Mouse (Mus musculus) heart, embryonic 13.5 days (tissue): ENCODE data around the gene Kcnip1. TPM values are rescaled to one million over a fixed set of nuclear protein-coding genes. Genes with fewer than 3 reads are reported as not detected.

Experiments
- ATAC-seq: fragments of 200-750 bp; cut with Nextera tagmentation; 2 replicates; pipeline ENCODE4 v1.8.0; 2017; ENCODE audit warnings: moderate TSS enrichment; ENCODE audit not compliant: insufficient number of reproducible peaks, low FRiP score, low TSS enrichment; ENCODE audit errors: extremely low read depth
- H3K27ac ChIP-seq: fragments of 300-500 bp; sonication (generic); replicated peaks from 2 replicates; pipeline ENCODE4 v1.5.1; 2015; ENCODE audit warnings: moderate library complexity, mild to moderate bottlenecking, inconsistent platforms
- H3K27me3 ChIP-seq: fragments of 300-500 bp; sonication (generic); replicated peaks from 2 replicates; pipeline ENCODE4 v1.6.1; 2015; ENCODE audit warnings: mild to moderate bottlenecking, inconsistent platforms
- H3K36me3 ChIP-seq: fragments of 300-500 bp; sonication (generic); 2 replicates; pipeline ENCODE4 v1.6.1; 2015; ENCODE audit warnings: mild to moderate bottlenecking, inconsistent platforms
- H3K4me1 ChIP-seq: fragments of 300-500 bp; sonication (generic); 2 replicates; pipeline ENCODE4 v1.6.1; 2015; ENCODE audit warnings: inconsistent platforms
- H3K4me2 ChIP-seq: fragments of 300-500 bp; sonication (generic); 2 replicates; pipeline ENCODE4 v1.6.1; 2015; ENCODE audit warnings: inconsistent platforms, mild to moderate bottlenecking, moderate library complexity
- H3K4me3 ChIP-seq: fragments of 300-500 bp; sonication (generic); 2 replicates; pipeline ENCODE4 v1.5.1; 2015; ENCODE audit warnings: moderate library complexity, mild to moderate bottlenecking, inconsistent platforms
- H3K9ac ChIP-seq: fragments of 300-500 bp; sonication (generic); 2 replicates; pipeline ENCODE4 v1.6.1; 2015; ENCODE audit warnings: inconsistent platforms, mild to moderate bottlenecking, moderate library complexity
- H3K9me3 ChIP-seq: fragments of 300-500 bp; sonication (generic); 2 replicates; pipeline ENCODE4 v1.6.1; 2016; ENCODE audit warnings: inconsistent platforms
- WGBS: fragments of 180-500 bp; shearing (Covaris S2); methylation state at CpG from one replicate; pipeline ENCODE4 v1.1.7; 2015; ENCODE audit warnings: mixed read lengths; 5-methylcytosine and 5-hydroxymethylcytosine counted together
- polyA plus RNA-seq: library from polyadenylated mRNA; unstranded; fragments of >200 nt; fragmentation: Nextera tagmentation; extraction: Ambion mirVana; gene quantifications from 2 replicates; pipeline ENCODE4 v1.2.1, GENCODE M21; 2015

The Kcnip1 gene
- 0.15 and 0.43 TPM in 2 replicates for polyA plus RNA-seq

DNA sequence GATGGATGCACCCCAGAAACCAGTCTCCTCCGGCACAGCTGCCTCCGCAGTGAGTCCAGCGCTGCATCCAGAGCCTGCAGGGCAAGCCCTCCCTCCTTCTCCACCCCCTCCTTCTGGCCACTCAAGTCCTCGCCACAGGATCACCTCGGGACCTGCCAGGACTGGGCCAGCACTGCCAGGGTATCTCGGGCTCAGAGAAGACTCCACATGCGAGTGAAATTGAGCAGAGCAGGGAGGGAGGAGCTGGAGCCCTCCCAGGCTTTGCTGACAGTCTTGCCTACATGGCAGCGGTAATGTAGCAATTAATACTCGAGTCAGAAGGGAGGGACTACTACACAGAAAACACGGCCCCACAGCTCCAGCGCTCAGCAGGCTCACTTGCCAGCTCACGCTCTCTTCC lies at the start of gene Kcnip1:
Gene Kcnip1 (minus strand): TSS at position 215 of the 400 bp plus-strand sequence.
- ATAC-seq, result no peak
- H3K27ac ChIP-seq, result no peak within 1 kb of the TSS
- 23% methylated on average over 12 of the region's 12 CpGs for WGBS
- H3K9me3 ChIP-seq, result no peaks in the 10 kb centered on the region
- peaks cover 56% of the 10 kb centered on the region for H3K27me3 ChIP-seq
- no peaks in the 10 kb centered on the region for H3K36me3 ChIP-seq
- peaks cover 17% of the 10 kb centered on the region; the same call in 1 of the 2 replicates for H3K4me1 ChIP-seq
- peak within 1 kb of the TSS; percentile 52 for H3K4me2 ChIP-seq
- peak within 1 kb of the TSS; percentile 20; the same call in 1 of the 2 replicates for H3K4me3 ChIP-seq
- H3K9ac ChIP-seq, result 0 out of 2 replicates have a peak within 1 kb of the TSS, but pooled peaks have one; percentile 21

DNA sequence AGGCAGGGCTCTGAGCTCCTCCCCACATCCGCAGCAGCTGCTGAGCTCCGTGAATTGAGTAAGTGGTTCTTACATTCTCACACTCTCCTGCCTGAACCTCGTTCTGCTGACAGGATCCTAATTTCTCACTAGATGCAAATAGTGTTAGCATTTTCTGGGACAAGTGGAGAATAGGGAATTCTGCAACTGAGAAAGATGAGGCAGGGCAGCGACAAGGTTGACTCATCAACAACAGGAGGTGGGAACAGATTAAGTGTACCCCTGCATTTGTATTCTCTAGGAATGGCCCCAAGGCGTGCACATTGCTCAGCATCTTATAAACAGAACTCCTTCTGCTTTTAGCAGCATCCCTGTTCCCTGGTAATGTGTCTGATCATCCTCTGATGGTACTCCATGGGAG lies 47.1 kb upstream of the Kcnip1 start:
- no peak overlapping the region for H3K27ac ChIP-seq
- H3K36me3 ChIP-seq, result no peaks in the 10 kb centered on the region
- H3K4me3 ChIP-seq, result no peak overlapping the region
- ATAC-seq, result no peak
- no peak overlapping the region for H3K4me2 ChIP-seq
- H3K9ac ChIP-seq, result no peak overlapping the region
- no peaks in the 10 kb centered on the region for H3K27me3 ChIP-seq
- H3K9me3 ChIP-seq, result no peaks in the 10 kb centered on the region
- 64% methylated on average over 5 of the region's 5 CpGs for WGBS
- no peaks in the 10 kb centered on the region for H3K4me1 ChIP-seq

DNA sequence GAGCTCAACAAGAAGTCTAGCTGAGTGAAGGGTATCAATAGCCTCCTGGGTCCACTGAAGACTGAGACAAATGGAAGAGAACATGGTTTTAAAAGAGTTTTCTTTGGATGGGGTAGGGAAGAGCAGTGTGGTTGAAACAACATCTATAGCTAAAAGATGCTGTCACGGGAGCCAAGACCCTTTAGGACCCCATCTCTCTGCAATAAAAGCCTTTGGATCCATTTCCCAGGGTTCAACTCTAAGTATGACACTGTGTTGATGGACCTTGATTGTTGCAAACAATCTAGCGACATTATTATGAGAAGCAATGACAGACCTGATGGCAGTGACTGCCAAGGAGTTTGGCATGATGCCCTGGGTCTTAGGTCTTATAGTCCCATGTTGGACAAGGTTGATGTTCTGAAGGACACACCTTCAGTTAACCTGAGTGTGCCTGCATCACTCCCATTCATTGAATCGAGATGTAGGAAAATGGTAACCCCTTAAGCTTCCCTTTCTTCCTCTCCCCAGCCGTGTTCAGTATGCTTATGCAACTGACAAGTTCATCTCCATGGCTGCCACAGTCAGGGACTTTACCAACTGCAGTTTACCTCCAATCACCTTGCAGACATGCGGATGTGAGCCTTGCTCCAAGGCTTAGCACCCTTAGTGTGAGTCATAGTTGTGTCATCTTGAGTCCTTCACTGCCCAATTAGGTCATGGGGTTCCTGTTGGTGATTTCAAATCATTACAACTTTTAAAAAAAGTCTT lies 43.1 kb upstream of the Kcnip1 start:
- WGBS, result 80% methylated on average over 5 of the region's 5 CpGs

DNA sequence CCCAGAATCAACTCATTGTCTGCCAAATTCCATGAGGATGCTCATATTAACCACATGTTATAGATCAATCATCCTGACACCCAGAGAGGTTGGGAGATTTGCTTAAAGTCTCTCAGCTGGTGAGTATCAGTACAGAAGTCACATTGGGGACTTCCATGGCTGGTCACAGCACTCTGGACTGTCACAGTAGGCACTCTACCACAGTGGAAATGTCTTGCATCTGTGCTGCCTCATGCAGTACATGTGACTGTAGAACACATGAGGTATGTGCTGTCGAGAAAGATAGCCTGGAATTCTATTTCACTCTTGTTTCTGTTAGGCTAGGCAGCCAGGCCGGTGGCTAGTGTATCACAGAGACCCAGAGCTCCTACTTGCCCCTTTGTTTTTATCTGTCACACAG lies 41.8 kb upstream of the Kcnip1 start:
- WGBS, result 60% methylated on average over 2 of the region's 2 CpGs
- Histone ChIP-seq H3K9me3 (no peaks in the 10 kb centered on the region), H3K9ac (no peak overlapping the region), H3K27me3 (no peaks in the 10 kb centered on the region), H3K4me1 (peaks cover 8% of the 10 kb centered on the region; the same call in 1 of the 2 replicates), H3K4me2 (no peak overlapping the region), H3K27ac (no peak overlapping the region), H3K4me3 (no peak overlapping the region), H3K36me3 (no peaks in the 10 kb centered on the region)
- no peak for ATAC-seq

More for the DNA sequence above, 43.1 kb upstream of the Kcnip1 start:
- Histone ChIP-seq H3K36me3 (no peaks in the 10 kb centered on the region), H3K9me3 (no peaks in the 10 kb centered on the region), H3K4me2 (no peak overlapping the region), H3K27ac (no peak overlapping the region), H3K9ac (no peak overlapping the region), H3K27me3 (no peaks in the 10 kb centered on the region), H3K4me1 (peaks cover 8% of the 10 kb centered on the region; the same call in 1 of the 2 replicates), H3K4me3 (no peak overlapping the region)
- ATAC-seq, result no peak

DNA sequence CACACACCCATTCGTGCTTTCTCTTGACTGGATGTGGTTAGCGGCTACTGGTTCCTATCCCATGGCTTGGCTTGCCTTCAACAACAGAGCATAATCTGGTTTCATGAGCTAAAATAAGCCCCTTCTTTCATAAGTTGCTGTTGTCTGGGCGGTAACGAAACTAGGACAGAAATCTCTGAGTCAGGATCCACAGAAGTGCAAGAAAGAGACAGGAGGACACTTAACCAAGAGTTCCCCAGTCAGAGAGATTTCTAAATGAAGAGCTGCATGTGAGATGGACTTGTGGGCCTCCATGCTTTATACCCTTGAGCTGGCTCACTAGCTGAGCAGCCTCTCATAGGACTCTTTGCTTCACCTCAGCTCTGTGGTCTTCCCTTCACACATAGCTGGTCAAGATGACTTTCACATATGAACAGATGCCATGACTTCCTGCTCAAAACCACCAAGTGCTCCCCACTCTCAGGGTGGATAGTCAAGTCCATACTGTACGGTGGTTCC lies 41.1 kb upstream of the Kcnip1 start:
- no peak overlapping the region for H3K27ac ChIP-seq
- H3K4me1 ChIP-seq, result peaks cover 8% of the 10 kb centered on the region; the same call in 1 of the 2 replicates
- no peaks in the 10 kb centered on the region for H3K36me3 ChIP-seq
- H3K27me3 ChIP-seq, result no peaks in the 10 kb centered on the region
- no peak overlapping the region for H3K4me2 ChIP-seq
- H3K9me3 ChIP-seq, result no peaks in the 10 kb centered on the region
- H3K4me3 ChIP-seq, result no peak overlapping the region
- no peak for ATAC-seq
- H3K9ac ChIP-seq, result no peak overlapping the region
- WGBS, result 76% methylated on average over 5 of the region's 5 CpGs

DNA sequence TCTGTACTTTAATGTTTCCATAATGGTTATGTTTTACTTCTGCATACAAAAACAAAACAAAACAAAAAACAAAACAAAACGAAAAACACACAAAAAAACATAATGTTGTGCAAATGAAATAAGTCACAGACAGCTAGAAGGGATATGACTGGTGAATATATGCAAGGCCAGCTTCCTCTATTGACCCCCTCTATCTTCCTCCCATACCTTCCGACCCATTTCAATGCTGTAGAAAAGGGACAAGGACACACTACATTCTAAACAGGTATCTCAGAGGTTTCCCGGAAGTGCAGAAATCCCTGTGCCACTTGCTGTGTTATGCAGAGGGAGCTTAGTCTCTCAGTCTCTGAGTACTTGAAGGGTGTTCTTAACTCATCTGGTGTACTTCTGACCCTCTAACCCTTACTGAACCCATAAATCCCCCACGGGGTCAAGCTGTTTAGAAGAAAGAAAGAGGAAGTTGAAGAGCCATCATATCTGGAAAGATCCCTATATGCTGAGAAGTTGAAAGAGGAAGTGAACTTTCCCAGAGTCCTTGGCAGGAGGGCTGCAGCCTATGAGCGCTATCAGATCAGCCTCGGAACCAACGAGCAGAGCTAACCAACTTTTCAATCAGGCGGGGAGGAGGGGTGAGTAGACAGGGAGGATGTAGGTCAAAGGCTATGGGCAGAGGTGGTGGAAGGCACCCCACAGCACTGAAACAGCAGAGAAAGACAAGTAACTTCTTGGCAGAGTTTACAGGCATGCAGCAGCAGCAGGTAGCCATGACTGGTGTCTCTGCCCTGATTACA lies 38.3 kb upstream of the Kcnip1 start:
- Histone ChIP-seq H3K27ac (no peak overlapping the region), H3K9ac (no peak overlapping the region), H3K27me3 (no peaks in the 10 kb centered on the region), H3K4me1 (peaks cover 8% of the 10 kb centered on the region; the same call in 1 of the 2 replicates), H3K4me2 (peak overlapping the region; percentile 13; the same call in 1 of the 2 replicates), H3K36me3 (no peaks in the 10 kb centered on the region), H3K9me3 (no peaks in the 10 kb centered on the region), H3K4me3 (no peak overlapping the region)
- no peak for ATAC-seq
- WGBS, result 48% methylated on average over 8 of the region's 8 CpGs

DNA sequence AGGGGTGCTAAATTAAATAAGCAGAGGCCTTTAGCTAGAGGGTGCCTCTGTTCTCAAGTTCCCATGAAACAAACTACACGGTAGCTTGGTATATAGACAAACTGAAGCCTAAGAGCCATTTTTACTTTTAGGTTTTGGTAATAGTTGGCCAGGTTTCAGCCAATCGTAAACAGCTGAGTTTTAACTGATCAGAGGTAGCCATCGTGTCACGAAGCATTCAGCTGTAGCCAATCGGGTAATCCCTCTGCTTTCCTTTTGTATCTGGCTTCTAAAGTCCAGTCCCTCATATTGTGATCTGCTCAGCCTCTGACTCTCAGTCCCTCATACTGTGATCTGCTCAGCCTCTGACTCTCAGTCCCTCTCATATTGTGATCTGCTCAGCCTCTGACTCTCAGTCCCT lies 36.7 kb upstream of the Kcnip1 start:
- Histone ChIP-seq H3K9me3 (no peaks in the 10 kb centered on the region), H3K4me1 (peaks cover 8% of the 10 kb centered on the region; the same call in 1 of the 2 replicates), H3K4me2 (no peak overlapping the region), H3K27ac (no peak overlapping the region), H3K4me3 (no peak overlapping the region), H3K36me3 (no peaks in the 10 kb centered on the region), H3K27me3 (no peaks in the 10 kb centered on the region), H3K9ac (no peak overlapping the region)
- no peak for ATAC-seq
- 74% methylated on average over 5 of the region's 5 CpGs for WGBS

DNA sequence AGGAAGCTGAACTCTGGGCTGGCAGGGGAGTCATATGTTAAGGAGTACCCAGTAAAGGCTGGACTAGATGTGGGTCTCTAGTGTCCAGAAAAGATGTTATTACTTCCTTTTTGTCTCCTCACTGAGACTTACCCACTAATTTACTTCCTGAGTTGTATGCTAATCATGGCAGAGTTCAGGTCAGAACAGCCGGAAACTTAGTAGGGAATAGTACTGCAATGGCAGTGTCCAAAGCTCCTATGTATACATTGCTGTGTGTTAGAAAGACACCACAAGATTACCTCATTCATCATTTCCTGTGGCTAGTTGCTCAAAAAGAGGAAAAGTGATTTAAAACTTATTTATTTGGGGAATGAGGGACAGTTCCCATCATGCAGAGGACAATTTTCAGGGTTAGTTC lies 32.1 kb upstream of the Kcnip1 start:
- WGBS, result 83% methylated on average over 1 of the region's 1 CpGs
- no peaks in the 10 kb centered on the region for H3K27me3 ChIP-seq
- H3K36me3 ChIP-seq, result no peaks in the 10 kb centered on the region
- no peaks in the 10 kb centered on the region for H3K4me1 ChIP-seq
- no peak overlapping the region for H3K4me3 ChIP-seq
- H3K9ac ChIP-seq, result no peak overlapping the region
- no peak for ATAC-seq
- no peaks in the 10 kb centered on the region for H3K9me3 ChIP-seq
- no peak overlapping the region for H3K27ac ChIP-seq
- H3K4me2 ChIP-seq, result no peak overlapping the region

DNA sequence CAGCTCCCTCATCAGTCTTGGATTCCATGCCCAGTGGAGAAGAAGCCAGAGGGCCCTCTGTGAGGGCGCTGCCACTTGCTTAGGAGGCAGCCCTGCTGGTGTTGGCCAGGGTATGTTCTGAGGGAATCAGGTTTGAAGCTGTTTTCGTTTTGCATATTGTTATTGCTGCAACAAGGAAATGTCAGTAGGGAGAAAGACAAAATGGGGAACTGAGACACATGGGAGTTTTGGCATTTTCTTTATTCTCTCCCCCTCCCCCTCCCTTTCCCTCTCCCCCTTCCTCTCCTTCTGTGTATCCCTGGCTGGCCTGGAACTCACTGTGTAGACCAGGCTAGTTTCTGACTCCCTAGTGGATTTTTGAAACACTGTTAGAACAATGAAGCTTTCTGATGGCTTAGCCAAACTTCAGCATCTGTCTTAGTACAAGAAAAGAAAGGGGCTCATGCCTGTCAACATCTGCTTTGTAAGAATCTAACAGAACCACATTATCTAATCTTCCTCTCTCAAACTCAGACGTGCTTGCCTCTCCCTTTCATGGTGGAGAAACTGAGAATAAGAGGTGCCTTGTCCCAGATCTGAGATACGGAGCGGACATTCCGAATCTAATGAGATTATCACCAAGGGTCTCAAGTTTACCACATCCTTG lies 19.2 kb upstream of the Kcnip1 start:
- WGBS, result 35% methylated on average over 6 of the region's 6 CpGs
- ATAC-seq, result no peak
- peaks cover 7% of the 10 kb centered on the region; the same call in 1 of the 2 replicates for H3K4me1 ChIP-seq

DNA sequence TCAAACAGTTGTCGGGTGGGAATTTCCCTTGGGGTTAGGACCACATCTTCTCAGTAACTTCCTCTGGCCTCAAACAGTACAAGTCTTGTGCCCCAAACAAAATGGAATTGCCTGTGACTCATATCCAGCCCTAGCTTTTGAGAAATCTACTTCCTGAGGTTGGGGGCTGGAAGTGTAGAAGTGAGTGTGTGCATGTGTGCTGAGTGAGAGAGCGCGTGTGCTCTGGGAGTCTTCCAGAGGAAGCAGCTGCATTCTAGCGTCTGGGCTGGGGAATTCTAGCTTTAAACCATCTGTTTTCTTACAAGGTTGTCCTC lies 17.9 kb upstream of the Kcnip1 start:
- H3K4me2 ChIP-seq, result no peak overlapping the region
- no peak for ATAC-seq
- peaks cover 7% of the 10 kb centered on the region; the same call in 1 of the 2 replicates for H3K4me1 ChIP-seq
- H3K4me3 ChIP-seq, result no peak overlapping the region
- no peaks in the 10 kb centered on the region for H3K36me3 ChIP-seq
- H3K9ac ChIP-seq, result no peak overlapping the region
- H3K27ac ChIP-seq, result peak overlapping the region; percentile 63
- 43% methylated on average over 4 of the region's 4 CpGs for WGBS
- no peaks in the 10 kb centered on the region for H3K27me3 ChIP-seq
- no peaks in the 10 kb centered on the region for H3K9me3 ChIP-seq

More for the DNA sequence above, 19.2 kb upstream of the Kcnip1 start:
- H3K27ac ChIP-seq, result no peak overlapping the region
- no peak overlapping the region for H3K9ac ChIP-seq
- H3K4me2 ChIP-seq, result no peak overlapping the region
- no peaks in the 10 kb centered on the region for H3K36me3 ChIP-seq
- H3K9me3 ChIP-seq, result no peaks in the 10 kb centered on the region
- no peak overlapping the region for H3K4me3 ChIP-seq
- H3K27me3 ChIP-seq, result no peaks in the 10 kb centered on the region
